Mouse (Mus musculus): ENCODE data around the gene Lrit2.
A peak's percentile ranks its signal among the peaks of the same experiment; 100 is the strongest.

Gene Lrit2

GRCm38 (mm10) chr14:37067629-37068028 is at the start of gene Lrit2:
Gene Lrit2 (plus strand): TSS chr14:37067929.
- no peak for DNase-seq (ENCODE audit: extremely low spot score)

- no peak for DNase-seq (ENCODE audit: extremely low spot score)
Observed at GRCm38 (mm10) chr14:37027248-37027933, 40.3 kb upstream of the Lrit2 start.

- no peak for DNase-seq (ENCODE audit: extremely low spot score)
Observed at GRCm38 (mm10) chr14:37027951-37028350, 39.8 kb upstream of the Lrit2 start.

GRCm38 (mm10) chr14:37028555-37028954 is 39.2 kb upstream of the Lrit2 start:
- no peak for DNase-seq (ENCODE audit: extremely low spot score)

GRCm38 (mm10) chr14:37032481-37033104 is 35.1 kb upstream of the Lrit2 start:
- DNase-seq (ENCODE audit: extremely low spot score): no peak

GRCm38 (mm10) chr14:37033241-37033640 is 34.5 kb upstream of the Lrit2 start:
- DNase-seq (ENCODE audit: extremely low spot score): peak; percentile 57

- DNase-seq (ENCODE audit: extremely low spot score): no peak
Observed at GRCm38 (mm10) chr14:37034432-37034831, 33.3 kb upstream of the Lrit2 start.

GRCm38 (mm10) chr14:37048914-37049410 is 18.8 kb upstream of the Lrit2 start, which contains the start of gene Rgr:
Gene Rgr (minus strand): TSS chr14:37048964.
- no peak for DNase-seq (ENCODE audit: extremely low spot score)

- no peak for DNase-seq (ENCODE audit: extremely low spot score)
Observed at GRCm38 (mm10) chr14:37064849-37065248, 2.9 kb upstream of the Lrit2 start.

- DNase-seq (ENCODE audit: extremely low spot score): no peak
Observed at GRCm38 (mm10) chr14:37066636-37067035, 1.1 kb upstream of the Lrit2 start.

- DNase-seq (ENCODE audit: extremely low spot score): peak; percentile 64
Observed at GRCm38 (mm10) chr14:37068516-37068915, 787 bp downstream of the Lrit2 start.

- DNase-seq (ENCODE audit: extremely low spot score): no peak
Observed at GRCm38 (mm10) chr14:37080724-37081123, 13.0 kb downstream of the Lrit2 start.

- DNase-seq (ENCODE audit: extremely low spot score): no peak
Observed at GRCm38 (mm10) chr14:37083755-37084154, 16.0 kb downstream of the Lrit2 start.

GRCm38 (mm10) chr14:37094436-37094835 is 26.7 kb downstream of the Lrit2 start:
- no peak for DNase-seq (ENCODE audit: extremely low spot score)

- no peak for DNase-seq (ENCODE audit: extremely low spot score)
Observed at GRCm38 (mm10) chr14:37095556-37095955, 27.8 kb downstream of the Lrit2 start.

GRCm38 (mm10) chr14:37097956-37098530 is 30.3 kb downstream of the Lrit2 start, which contains the start of gene Cdhr1:
Gene Cdhr1 (minus strand): TSS chr14:37098347.
- DNase-seq (ENCODE audit: extremely low spot score): peak; percentile 53

- no peak for DNase-seq (ENCODE audit: extremely low spot score)
Observed at GRCm38 (mm10) chr14:37101531-37101930, 33.8 kb downstream of the Lrit2 start.

GRCm38 (mm10) chr14:37102484-37102883 is 34.8 kb downstream of the Lrit2 start:
- no peak for DNase-seq (ENCODE audit: extremely low spot score)

GRCm38 (mm10) chr14:37104747-37105146 is 37.0 kb downstream of the Lrit2 start:
- DNase-seq (ENCODE audit: extremely low spot score): no peak

GRCm38 (mm10) chr14:37105846-37106245 is 38.1 kb downstream of the Lrit2 start:
- DNase-seq (ENCODE audit: extremely low spot score): no peak

GRCm38 (mm10) chr14:37109460-37109859 is 41.7 kb downstream of the Lrit2 start:
- DNase-seq (ENCODE audit: extremely low spot score): no peak

GRCm38 (mm10) chr14:37109975-37110374 is 42.2 kb downstream of the Lrit2 start:
- DNase-seq (ENCODE audit: extremely low spot score): no peak

- DNase-seq (ENCODE audit: extremely low spot score): no peak
Observed at GRCm38 (mm10) chr14:37110456-37110855, 42.7 kb downstream of the Lrit2 start.

Measured in embryo, embryonic 9.5 days (tissue).